Mouse (Mus musculus) ES-E14 (cell line): ENCODE data around the gene Ecm1. TPM values are rescaled to one million over a fixed set of nuclear protein-coding genes. Genes with fewer than 3 reads are reported as not detected.

Experiments
- DNase-seq: peaks from one replicate; pipeline ENCODE4 v3.0.0-alpha.2; 2013; ENCODE audit warnings: low read depth, low spot score
- H3K27ac ChIP-seq: 2 replicates; pipeline ENCODE4 v1.5.1; 2012; ENCODE audit warnings: low read depth, mild to moderate bottlenecking, low read length, moderate library complexity, mixed read lengths; ENCODE audit not compliant: poor library complexity, insufficient read depth, severe bottlenecking
- H3K36me3 ChIP-seq: 2 replicates; pipeline ENCODE4 v1.6.1; 2012; ENCODE audit warnings: mild to moderate bottlenecking, low read length, moderate library complexity, mixed read lengths; ENCODE audit not compliant: control insufficient read depth, poor library complexity, insufficient read depth, severe bottlenecking
- H3K4me1 ChIP-seq, 2 experiments: fragments of 150-350 bp in 1 of 2; sonication (generic) in 1 of 2; 2 replicates each; pipeline ENCODE4 v1.6.1; 2012; ENCODE audit warnings: low read length in 2 of 2, mild to moderate bottlenecking in 1 of 2, mixed read lengths in 1 of 2; ENCODE audit not compliant: control insufficient read depth in 2 of 2, insufficient read depth in 2 of 2, poor library complexity in 1 of 2
- H3K4me3 ChIP-seq, 2 experiments: fragments of 150-350 bp in 1 of 2; sonication (generic) in 1 of 2; 2 replicates each; pipeline ENCODE4 v1.5.1; 2012; ENCODE audit warnings: low read length in 2 of 2, low read depth in 1 of 2, mild to moderate bottlenecking in 1 of 2, mixed read lengths in 1 of 2; ENCODE audit not compliant: insufficient read depth in 1 of 2, poor library complexity in 1 of 2, severe bottlenecking in 1 of 2
- H3K9ac ChIP-seq: 2 replicates; pipeline ENCODE4 v1.6.1; 2012; ENCODE audit warnings: low read depth, mild to moderate bottlenecking, low read length, mixed read lengths; ENCODE audit not compliant: poor library complexity, insufficient read depth, severe bottlenecking
- H3K9me3 ChIP-seq: fragments of 150-350 bp; sonication (generic); 2 replicates; pipeline ENCODE4 v1.6.1; 2012; ENCODE audit warnings: low read depth, mild to moderate bottlenecking, low read length; ENCODE audit not compliant: control insufficient read depth, insufficient read depth
- CHD2 ChIP-seq: IDR thresholded peaks from 2 replicates; pipeline ENCODE4 v1.6.1; 2014; ENCODE audit warnings: mild to moderate bottlenecking, low read depth, low read length, inconsistent platforms
- HCFC1 ChIP-seq: IDR thresholded peaks from 2 replicates; pipeline ENCODE4 v1.6.1; 2012; ENCODE audit warnings: low read length, inconsistent platforms, borderline replicate concordance; ENCODE audit not compliant: insufficient read depth
- MAFK ChIP-seq: IDR thresholded peaks from 2 replicates; pipeline ENCODE4 v1.6.1; 2014; ENCODE audit warnings: mild to moderate bottlenecking, low read depth, low read length, inconsistent platforms; ENCODE audit not compliant: insufficient read depth
- ZC3H11A ChIP-seq: IDR thresholded peaks from 2 replicates; pipeline ENCODE4 v1.6.1; 2012; ENCODE audit warnings: low read depth, mild to moderate bottlenecking, inconsistent platforms, low read length, borderline replicate concordance
- ZNF384 ChIP-seq: IDR thresholded peaks from 2 replicates; pipeline ENCODE4 v1.6.1; 2012; ENCODE audit warnings: low read depth, low read length, inconsistent platforms
- in situ Hi-C, 2 experiments: fragments of 600-800 bp; cut with MboI; formaldehyde crosslinking; loops; one replicate each; pipeline ENCODE4 v1.15.1; 2025; ENCODE audit warnings: low sequenced_read_pairs in 2 of 2, inconsistent platforms in 1 of 2; ENCODE audit not compliant: unreplicated experiment in 2 of 2
- total RNA-seq: library from RNA; depleted of rRNA; stranded (reverse); fragments of 300-350 nt; gene quantifications from 2 replicates; pipeline ENCODE4 v1.2.3, GENCODE M21; 2012

Ecm1 gene
- total RNA-seq, 1 experiment: 13.4 TPM

- H3K36me3 ChIP-seq: no peaks in the 10 kb centered on the region
- no peaks in the 10 kb centered on the region for H3K9me3 ChIP-seq
- no peak for TF ChIP-seq MAFK
- no peak for TF ChIP-seq CHD2
- TF ChIP-seq ZC3H11A: no peak
- no peak for TF ChIP-seq HCFC1
- TF ChIP-seq ZNF384: no peak
- peaks cover 0 to 2% of the 10 kb centered on the region in 2 experiments; a peak in 1 of 4 replicates for H3K4me1 ChIP-seq
- in situ Hi-C loops: no loop called here
- H3K4me3 ChIP-seq: no peak overlapping the region
- no peak for DNase-seq
- no peak overlapping the region for H3K9ac ChIP-seq
- H3K27ac ChIP-seq: no peak overlapping the region
Observed at GRCm38 (mm10) chr3:95709044-95709443, 30.3 kb downstream of the Ecm1 start.

DNA sequence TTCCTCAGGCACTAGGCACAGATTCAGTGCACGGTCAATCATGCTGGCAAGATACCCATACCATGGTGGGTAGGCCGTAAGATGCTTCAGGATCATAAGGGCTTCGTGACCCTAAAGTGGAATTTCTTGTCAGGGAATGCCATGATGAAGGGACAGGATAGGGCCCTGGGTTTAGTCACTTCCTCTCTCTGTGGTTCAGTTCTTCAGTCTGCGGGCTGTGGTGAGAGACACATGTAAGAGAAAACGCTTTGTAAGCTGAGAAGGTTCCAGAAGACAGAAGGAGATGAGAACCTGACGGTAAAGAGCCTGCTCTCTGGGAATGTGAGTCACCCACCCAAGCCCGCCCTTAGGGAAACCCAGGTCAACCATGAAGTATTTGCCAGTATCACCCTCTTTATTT lies 31.9 kb downstream of the Ecm1 start:
- H3K9ac ChIP-seq: no peak overlapping the region
- H3K27ac ChIP-seq: no peak overlapping the region
- H3K4me3 ChIP-seq: no peak overlapping the region
- in situ Hi-C loops: no loop called here
- H3K4me1 ChIP-seq: peaks cover 0 to 6% of the 10 kb centered on the region in 2 experiments; a peak in 1 of 4 replicates
- TF ChIP-seq HCFC1 (no peak), ZNF384 (no peak), CHD2 (no peak), ZC3H11A (no peak), MAFK (no peak)
- H3K9me3 ChIP-seq: no peaks in the 10 kb centered on the region
- no peak for DNase-seq
- H3K36me3 ChIP-seq: no peaks in the 10 kb centered on the region

DNA sequence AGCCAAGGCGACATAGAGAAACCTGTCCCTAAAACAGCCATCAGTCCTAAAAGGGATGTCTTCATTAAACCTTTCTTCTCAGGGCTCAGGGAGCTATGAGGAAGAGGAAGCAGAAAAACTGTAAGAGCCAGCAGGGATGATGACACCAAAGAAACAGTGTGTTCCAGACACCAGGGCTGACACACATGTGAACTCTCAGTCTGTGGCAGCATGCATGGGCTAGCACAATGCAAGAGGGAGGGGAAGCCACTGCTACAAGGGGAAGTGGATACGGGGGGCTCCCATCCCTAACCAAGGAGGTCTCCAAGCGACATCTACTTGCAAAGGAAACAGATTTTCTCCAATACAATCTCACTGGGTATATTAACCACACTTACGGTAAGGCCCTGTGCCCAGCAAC lies 33.1 kb downstream of the Ecm1 start:
- DNase-seq: no peak
- in situ Hi-C loops: no loop called here

DNA sequence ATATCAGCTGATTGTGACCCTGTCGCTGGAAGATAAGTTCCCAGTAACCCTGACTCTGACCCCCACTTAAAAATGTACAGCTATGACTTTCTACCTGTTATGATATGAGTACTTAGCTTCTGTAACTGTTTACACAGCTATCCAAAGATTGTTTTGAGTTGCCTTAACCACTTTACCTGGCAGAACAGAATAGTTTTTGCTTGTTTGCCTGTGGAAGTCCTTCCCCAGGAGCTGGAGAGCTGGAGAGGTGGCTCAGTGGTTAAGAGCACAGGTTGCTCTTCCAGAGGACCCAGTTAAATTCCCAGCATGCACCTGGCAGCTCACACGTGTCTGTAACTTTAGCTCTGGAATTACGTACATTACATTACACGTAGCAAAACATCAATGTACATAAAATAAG lies 34.8 kb downstream of the Ecm1 start:
- no peaks in the 10 kb centered on the region for H3K36me3 ChIP-seq
- peaks cover 5 to 21% of the 10 kb centered on the region in 2 experiments; a peak in 3 of 4 replicates for H3K4me1 ChIP-seq
- no peaks in the 10 kb centered on the region for H3K9me3 ChIP-seq
- in situ Hi-C loops: no loop called here
- H3K9ac ChIP-seq: no peak overlapping the region
- H3K4me3 ChIP-seq: no peak overlapping the region
- DNase-seq: no peak
- TF ChIP-seq CHD2 (no peak), HCFC1 (no peak), ZC3H11A (no peak), MAFK (no peak), ZNF384 (no peak)
- no peak overlapping the region for H3K27ac ChIP-seq

More for the DNA sequence above, 33.1 kb downstream of the Ecm1 start:
- no peak for TF ChIP-seq ZC3H11A
- no peak for TF ChIP-seq MAFK
- no peak for TF ChIP-seq ZNF384
- TF ChIP-seq HCFC1: no peak
- TF ChIP-seq CHD2: no peak
- Histone ChIP-seq H3K27ac (no peak overlapping the region), H3K9me3 (no peaks in the 10 kb centered on the region), H3K36me3 (no peaks in the 10 kb centered on the region), H3K9ac (no peak overlapping the region), H3K4me1 (peaks cover 2 to 8% of the 10 kb centered on the region in 2 experiments; a peak in 2 of 4 replicates), H3K4me3 (no peak overlapping the region)

GRCm38 (mm10) chr3:95703276-95703675 lies 36.1 kb downstream of the Ecm1 start:
- H3K4me3 ChIP-seq: no peak overlapping the region
- H3K27ac ChIP-seq: no peak overlapping the region
- DNase-seq: no peak
- H3K9me3 ChIP-seq: no peaks in the 10 kb centered on the region
- H3K36me3 ChIP-seq: no peaks in the 10 kb centered on the region
- in situ Hi-C loops: no loop called here
- TF ChIP-seq CHD2: no peak
- no peak for TF ChIP-seq MAFK
- TF ChIP-seq ZNF384: no peak
- TF ChIP-seq ZC3H11A: no peak
- TF ChIP-seq HCFC1: no peak
- peaks cover 5 to 22% of the 10 kb centered on the region in 2 experiments; a peak in 3 of 4 replicates for H3K4me1 ChIP-seq
- H3K9ac ChIP-seq: no peak overlapping the region
